Mouse (Mus musculus): Measurements from ENCODE around the gene Hspd1.

- no peak for TF ChIP-seq CTCF (IDR thresholded peaks at IDR 0.05; ENCODE audit: borderline replicate concordance, control insufficient read depth, extremely low read depth, insufficient read depth, low read length, poor library complexity)
- no peak for TF ChIP-seq POLR2A (IDR thresholded peaks at IDR 0.05; ENCODE audit: control insufficient read depth, extremely low read depth, insufficient read depth, low read length, poor library complexity)
These were observed 11.7 kb downstream of the Hspd1 start for GRCm38 (mm10) chr1:55076395-55076743.
